Mouse (Mus musculus): ENCODE data around the gene F11r.

F11r gene

GRCm38 (mm10) chr1:171477758-171478545 is 40.6 kb downstream of the F11r start:
- Histone ChIP-seq H3K4me1 (replicated peaks; ENCODE audit: low read depth, low read length) (peaks cover 35% of the 10 kb centered on the region), H3K27me3 (ENCODE audit: insufficient read depth, low read length) (no peaks in the 10 kb centered on the region), H3K9me3 (ENCODE audit: low read length) (no peaks in the 10 kb centered on the region), H3K4me3 (replicated peaks; ENCODE audit: low read length) (peak overlapping the region; percentile 76), H3K36me3 (ENCODE audit: insufficient read depth, low read length) (no peaks in the 10 kb centered on the region)
- TF ChIP-seq NANOG (IDR thresholded peaks at IDR 0.05; ENCODE audit: borderline replicate concordance, low read length) (no peak), POU5F1 (IDR thresholded peaks at IDR 0.05; ENCODE audit: borderline replicate concordance, low read length) (no peak), CTCF (conservative IDR thresholded peaks at IDR 0.05; ENCODE audit: low read length) (no peak)

GRCm38 (mm10) chr1:171478968-171479367 is 41.6 kb downstream of the F11r start:
- Histone ChIP-seq H3K4me1 (replicated peaks; ENCODE audit: low read depth, low read length) (peaks cover 31% of the 10 kb centered on the region), H3K9me3 (ENCODE audit: low read length) (no peaks in the 10 kb centered on the region), H3K27me3 (ENCODE audit: insufficient read depth, low read length) (no peaks in the 10 kb centered on the region), H3K4me3 (replicated peaks; ENCODE audit: low read length) (no peak overlapping the region), H3K36me3 (ENCODE audit: insufficient read depth, low read length) (no peaks in the 10 kb centered on the region)
- TF ChIP-seq NANOG (IDR thresholded peaks at IDR 0.05; ENCODE audit: borderline replicate concordance, low read length) (no peak), CTCF (conservative IDR thresholded peaks at IDR 0.05; ENCODE audit: low read length) (peak; percentile 66)

GRCm38 (mm10) chr1:171494241-171494640 is 56.9 kb downstream of the F11r start:
- Histone ChIP-seq H3K27me3 (ENCODE audit: insufficient read depth, low read length) (no peaks in the 10 kb centered on the region), H3K4me1 (replicated peaks; ENCODE audit: low read depth, low read length) (peaks cover 21% of the 10 kb centered on the region), H3K4me3 (replicated peaks; ENCODE audit: low read length) (peak overlapping the region; percentile 45; the same call in 1 of the 2 replicates), H3K9me3 (ENCODE audit: low read length) (no peaks in the 10 kb centered on the region), H3K36me3 (ENCODE audit: insufficient read depth, low read length) (no peaks in the 10 kb centered on the region)
- TF ChIP-seq POU5F1 (IDR thresholded peaks at IDR 0.05; ENCODE audit: borderline replicate concordance, low read length) (no peak), NANOG (IDR thresholded peaks at IDR 0.05; ENCODE audit: borderline replicate concordance, low read length) (no peak), CTCF (conservative IDR thresholded peaks at IDR 0.05; ENCODE audit: low read length) (no peak)

GRCm38 (mm10) chr1:171495371-171495770 is 58.0 kb downstream of the F11r start:
- Histone ChIP-seq H3K4me1 (replicated peaks; ENCODE audit: low read depth, low read length) (peaks cover 30% of the 10 kb centered on the region), H3K9me3 (ENCODE audit: low read length) (no peaks in the 10 kb centered on the region), H3K27me3 (ENCODE audit: insufficient read depth, low read length) (no peaks in the 10 kb centered on the region), H3K36me3 (ENCODE audit: insufficient read depth, low read length) (no peaks in the 10 kb centered on the region), H3K4me3 (replicated peaks; ENCODE audit: low read length) (no peak overlapping the region)
- no peak for TF ChIP-seq POU5F1 (IDR thresholded peaks at IDR 0.05; ENCODE audit: borderline replicate concordance, low read length)
- TF ChIP-seq NANOG (IDR thresholded peaks at IDR 0.05; ENCODE audit: borderline replicate concordance, low read length), result no peak
- no peak for TF ChIP-seq CTCF (conservative IDR thresholded peaks at IDR 0.05; ENCODE audit: low read length)

GRCm38 (mm10) chr1:171499856-171500255 is 62.5 kb downstream of the F11r start:
- H3K4me1 ChIP-seq (replicated peaks; ENCODE audit: low read depth, low read length), result peaks cover 39% of the 10 kb centered on the region
- H3K9me3 ChIP-seq (ENCODE audit: low read length), result no peaks in the 10 kb centered on the region
- H3K4me3 ChIP-seq (replicated peaks; ENCODE audit: low read length), result no peak overlapping the region
- no peaks in the 10 kb centered on the region for H3K27me3 ChIP-seq (ENCODE audit: insufficient read depth, low read length)
- no peaks in the 10 kb centered on the region for H3K36me3 ChIP-seq (ENCODE audit: insufficient read depth, low read length)
- TF ChIP-seq CTCF (conservative IDR thresholded peaks at IDR 0.05; ENCODE audit: low read length) (no peak), POU5F1 (IDR thresholded peaks at IDR 0.05; ENCODE audit: borderline replicate concordance, low read length) (no peak), NANOG (IDR thresholded peaks at IDR 0.05; ENCODE audit: borderline replicate concordance, low read length) (no peak)

- no peaks in the 10 kb centered on the region for H3K9me3 ChIP-seq (ENCODE audit: low read length)
- no peaks in the 10 kb centered on the region for H3K27me3 ChIP-seq (ENCODE audit: insufficient read depth, low read length)
- H3K36me3 ChIP-seq (ENCODE audit: insufficient read depth, low read length), result no peaks in the 10 kb centered on the region
- TF ChIP-seq CTCF (conservative IDR thresholded peaks at IDR 0.05; ENCODE audit: low read length) (no peak), NANOG (IDR thresholded peaks at IDR 0.05; ENCODE audit: borderline replicate concordance, low read length) (no peak), POU5F1 (IDR thresholded peaks at IDR 0.05; ENCODE audit: borderline replicate concordance, low read length) (no peak)
- no peak overlapping the region for H3K4me3 ChIP-seq (replicated peaks; ENCODE audit: low read length)
- peaks cover 45% of the 10 kb centered on the region for H3K4me1 ChIP-seq (replicated peaks; ENCODE audit: low read depth, low read length)
Observed at GRCm38 (mm10) chr1:171501016-171501610, 63.8 kb downstream of the F11r start.

- no peaks in the 10 kb centered on the region for H3K27me3 ChIP-seq (ENCODE audit: insufficient read depth, low read length)
- H3K4me1 ChIP-seq (replicated peaks; ENCODE audit: low read depth, low read length), result peaks cover 45% of the 10 kb centered on the region
- no peak for TF ChIP-seq POU5F1 (IDR thresholded peaks at IDR 0.05; ENCODE audit: borderline replicate concordance, low read length)
- TF ChIP-seq NANOG (IDR thresholded peaks at IDR 0.05; ENCODE audit: borderline replicate concordance, low read length), result no peak
- TF ChIP-seq CTCF (conservative IDR thresholded peaks at IDR 0.05; ENCODE audit: low read length), result peak; percentile 78
- no peak overlapping the region for H3K4me3 ChIP-seq (replicated peaks; ENCODE audit: low read length)
- H3K9me3 ChIP-seq (ENCODE audit: low read length), result no peaks in the 10 kb centered on the region
- H3K36me3 ChIP-seq (ENCODE audit: insufficient read depth, low read length), result no peaks in the 10 kb centered on the region
Observed at GRCm38 (mm10) chr1:171501636-171502080, 64.3 kb downstream of the F11r start.

GRCm38 (mm10) chr1:171502388-171503249 is 65.3 kb downstream of the F11r start:
- H3K4me1 ChIP-seq (replicated peaks; ENCODE audit: low read depth, low read length), result peaks cover 51% of the 10 kb centered on the region
- TF ChIP-seq NANOG (IDR thresholded peaks at IDR 0.05; ENCODE audit: borderline replicate concordance, low read length) (no peak), POU5F1 (IDR thresholded peaks at IDR 0.05; ENCODE audit: borderline replicate concordance, low read length) (no peak), CTCF (conservative IDR thresholded peaks at IDR 0.05; ENCODE audit: low read length) (peak; percentile 49)
- no peak overlapping the region for H3K4me3 ChIP-seq (replicated peaks; ENCODE audit: low read length)
- H3K9me3 ChIP-seq (ENCODE audit: low read length), result no peaks in the 10 kb centered on the region
- H3K27me3 ChIP-seq (ENCODE audit: insufficient read depth, low read length), result no peaks in the 10 kb centered on the region
- H3K36me3 ChIP-seq (ENCODE audit: insufficient read depth, low read length), result no peaks in the 10 kb centered on the region
